Mouse (Mus musculus): Measurements from ENCODE around the gene Axin2. TPM values are rescaled to one million over a fixed set of nuclear protein-coding genes. Genes with fewer than 3 reads are reported as not detected.
A peak's percentile ranks its signal among the peaks of the same experiment; 100 is the strongest.

Axin2 gene
- total and polyA plus RNA-seq, 3 experiments, result 14.2 to 29.9 (median 16.6) TPM

- Histone ChIP-seq H3K4me3 (replicated peaks in 1 of 3; ENCODE audit: low read depth in 2 of 3, low read length in 2 of 3, poor library complexity in 1 of 3) (peak overlapping the region in 2 of 3 experiments; percentile 79 to 96), H3K79me2 (replicated peaks; ENCODE audit: control insufficient read depth, extremely low read depth, insufficient read depth, poor library complexity, severe bottlenecking) (peaks cover 22% of the 10 kb centered on the region), H3K9me3 (replicated peaks; ENCODE audit: low read length) (no peaks in the 10 kb centered on the region), H3K4me2 (ENCODE audit: insufficient read depth, low read depth, poor library complexity, severe bottlenecking) (0 out of 2 replicates have a peak overlapping the region, but pooled peaks have one; percentile 47), H3K36me3 (replicated peaks in 1 of 2; ENCODE audit: control insufficient read depth in 1 of 2, insufficient read depth in 1 of 2, low read length in 1 of 2) (peaks cover 0 to 50% of the 10 kb centered on the region in 2 experiments), H3K27me3 (replicated peaks) (no peaks in the 10 kb centered on the region), H3K9ac (ENCODE audit: insufficient read depth, low read depth) (no peak overlapping the region), H3K4me1 (ENCODE audit: control insufficient read depth in 1 of 2, insufficient read depth in 2 of 2) (peaks cover 26 to 65% of the 10 kb centered on the region in 2 experiments), H3K27ac (ENCODE audit: insufficient read depth, low read depth) (no peak overlapping the region)
- DNase-seq (ENCODE audit: extremely low read depth), result no peak
- TF ChIP-seq ZKSCAN1 (IDR thresholded peaks at IDR 0.05; ENCODE audit: borderline replicate concordance, low read depth, low read length) (peak; percentile 96), KAT2A (IDR thresholded peaks at IDR 0.05; ENCODE audit: insufficient replicate concordance, low read length) (no peak)
- in situ Hi-C loops (cut with MboI; ENCODE audit: low pct_ligation_motif_present, low pct_unique_long_range_greater_than_20kb, low sequenced_read_pairs) (loop anchor here (10.0 kb wide), 1 partner anchor 470 kb away; no protein-coding TSS in a partner anchor), dilution Hi-C loops (cut with MboI; ENCODE audit: extremely low pct_ligation_motif_present, extremely low pct_unique_long_range_greater_than_20kb, low sequenced_read_pairs) (no loop called here)
Observed at GRCm38 (mm10) chr11:108924346-108924745, 4.2 kb downstream of the Axin2 start.

GRCm38 (mm10) chr11:108925202-108925601 is 5.1 kb downstream of the Axin2 start:
- peaks cover 22% of the 10 kb centered on the region for H3K79me2 ChIP-seq (replicated peaks; ENCODE audit: control insufficient read depth, extremely low read depth, insufficient read depth, poor library complexity, severe bottlenecking)
- in situ Hi-C loops (cut with MboI; ENCODE audit: low pct_ligation_motif_present, low pct_unique_long_range_greater_than_20kb, low sequenced_read_pairs), result loop anchor here (10.0 kb wide), 1 partner anchor 470 kb away; no protein-coding TSS in a partner anchor
- H3K27ac ChIP-seq (ENCODE audit: insufficient read depth, low read depth), result no peak overlapping the region
- H3K27me3 ChIP-seq (replicated peaks), result no peaks in the 10 kb centered on the region
- H3K4me2 ChIP-seq (ENCODE audit: insufficient read depth, low read depth, poor library complexity, severe bottlenecking), result peak overlapping the region; percentile 47; the same call in 1 of the 2 replicates
- peaks cover 33 to 68% of the 10 kb centered on the region in 2 experiments for H3K4me1 ChIP-seq (ENCODE audit: control insufficient read depth in 1 of 2, insufficient read depth in 2 of 2)
- H3K9ac ChIP-seq (ENCODE audit: insufficient read depth, low read depth), result no peak overlapping the region
- peak overlapping the region in 2 of 3 experiments; percentile 79 to 96 for H3K4me3 ChIP-seq (replicated peaks in 1 of 3; ENCODE audit: low read depth in 2 of 3, low read length in 2 of 3, poor library complexity in 1 of 3)
- DNase-seq (ENCODE audit: extremely low read depth), result peak; percentile 98
- H3K9me3 ChIP-seq (replicated peaks; ENCODE audit: low read length), result no peaks in the 10 kb centered on the region
- dilution Hi-C loops (cut with MboI; ENCODE audit: extremely low pct_ligation_motif_present, extremely low pct_unique_long_range_greater_than_20kb, low sequenced_read_pairs), result no loop called here
- H3K36me3 ChIP-seq (replicated peaks in 1 of 2; ENCODE audit: control insufficient read depth in 1 of 2, insufficient read depth in 1 of 2, low read length in 1 of 2), result peaks cover 0 to 59% of the 10 kb centered on the region in 2 experiments
- TF ChIP-seq NRF1 (IDR thresholded peaks at IDR 0.05; ENCODE audit: low read depth, low read length) (peak; percentile 39; the same call in 1 of the 2 replicates), ZNF384 (IDR thresholded peaks at IDR 0.05; ENCODE audit: low read depth, low read length) (no peak; the same call in 1 of the 2 replicates), ZC3H11A (IDR thresholded peaks at IDR 0.05; ENCODE audit: low read depth, low read length) (peak; percentile 77), SIN3A (IDR thresholded peaks at IDR 0.05; ENCODE audit: low read length) (peak; percentile 80), E2F4 (IDR thresholded peaks at IDR 0.05; ENCODE audit: insufficient replicate concordance, low read depth, low read length) (no peak), TBP (conservative IDR thresholded peaks at IDR 0.05; ENCODE audit: low read depth, low read length) (no peak), JUND (conservative IDR thresholded peaks at IDR 0.05; ENCODE audit: low read depth, low read length) (peak; percentile 14; the same call in 1 of the 2 replicates), NELFE (IDR thresholded peaks at IDR 0.05; ENCODE audit: low read depth, low read length) (no peak), JUN (IDR thresholded peaks at IDR 0.05; ENCODE audit: insufficient read depth, low read depth, low read length) (no peak), MAZ (IDR thresholded peaks at IDR 0.05; ENCODE audit: low read depth, low read length) (peak; percentile 89), MAX (IDR thresholded peaks at IDR 0.05; ENCODE audit: low read length) (peak; percentile 30; the same call in 1 of the 2 replicates), UBTF (IDR thresholded peaks at IDR 0.05; ENCODE audit: low read depth, low read length) (no peak), ZKSCAN1 (IDR thresholded peaks at IDR 0.05; ENCODE audit: borderline replicate concordance, low read depth, low read length) (no peak), SMC3 (IDR thresholded peaks at IDR 0.05; ENCODE audit: low read depth, low read length) (peak; percentile 99), CTCF (conservative IDR thresholded peaks at IDR 0.05 in 1 of 2, IDR thresholded peaks at IDR 0.05 in 1 of 2; ENCODE audit: low read depth in 2 of 2, low read length in 2 of 2) (peak; percentile 96 to 98), BHLHE40 (IDR thresholded peaks at IDR 0.05; ENCODE audit: low read depth, low read length) (peak; percentile 26; the same call in 1 of the 2 replicates), POLR2AphosphoS2 (IDR thresholded peaks at IDR 0.05; ENCODE audit: low read depth, low read length) (no peak), KAT2A (IDR thresholded peaks at IDR 0.05; ENCODE audit: insufficient replicate concordance, low read length) (no peak), ETS1 (conservative IDR thresholded peaks at IDR 0.05; ENCODE audit: low read depth, low read length) (peak; percentile 48), MEF2A (IDR thresholded peaks at IDR 0.05; ENCODE audit: borderline replicate concordance, low read depth, low read length) (peak; percentile 41; the same call in 1 of the 2 replicates), USF2 (conservative IDR thresholded peaks at IDR 0.05; ENCODE audit: low read depth, low read length) (no peak), USF1 (IDR thresholded peaks at IDR 0.05; ENCODE audit: low read depth, low read length) (no peak), TCF12 (IDR thresholded peaks at IDR 0.05; ENCODE audit: low read depth, low read length) (peak; percentile 44; the same call in 1 of the 2 replicates), ZMIZ1 (IDR thresholded peaks at IDR 0.05; ENCODE audit: low read depth, low read length) (no peak), EP300 (IDR thresholded peaks at IDR 0.05; ENCODE audit: low read length) (no peak), MYC (IDR thresholded peaks at IDR 0.05; ENCODE audit: low read depth, low read length) (peak; percentile 64), CHD2 (IDR thresholded peaks at IDR 0.05; ENCODE audit: low read length) (no peak), CHD1 (IDR thresholded peaks at IDR 0.05; ENCODE audit: low read depth, low read length) (no peak), ELF1 (IDR thresholded peaks at IDR 0.05; ENCODE audit: low read depth, low read length) (0 out of 2 replicates have a peak, but pooled peaks have one; percentile 30), MAFK (IDR thresholded peaks at IDR 0.05; ENCODE audit: insufficient replicate concordance, low read length) (no peak), MXI1 (IDR thresholded peaks at IDR 0.05; ENCODE audit: low read depth, low read length) (peak; percentile 41; the same call in 1 of the 2 replicates), PAX5 (IDR thresholded peaks at IDR 0.05; ENCODE audit: low read length) (no peak)
